Mouse (Mus musculus) lung, postnatal 14 days (tissue): ENCODE measurements at regions not wholly inside any gene's neighbourhood (a gene's known extent, or its start where the extent isn't known, plus 50 kb on each side); places are given as distances from the start of the nearest gene placed in this dataset.

Experiments
- DNase-seq: peaks from one replicate; pipeline ENCODE4 v3.0.0; 2021

- DNase-seq: no peak
Observed at GRCm38 (mm10) chr8:35877581-35877980, 112.0 kb downstream of the Gm19410 start.

- DNase-seq: no peak
Observed at GRCm38 (mm10) chr8:35881810-35882209, 116.2 kb downstream of the Gm19410 start.

DNA sequence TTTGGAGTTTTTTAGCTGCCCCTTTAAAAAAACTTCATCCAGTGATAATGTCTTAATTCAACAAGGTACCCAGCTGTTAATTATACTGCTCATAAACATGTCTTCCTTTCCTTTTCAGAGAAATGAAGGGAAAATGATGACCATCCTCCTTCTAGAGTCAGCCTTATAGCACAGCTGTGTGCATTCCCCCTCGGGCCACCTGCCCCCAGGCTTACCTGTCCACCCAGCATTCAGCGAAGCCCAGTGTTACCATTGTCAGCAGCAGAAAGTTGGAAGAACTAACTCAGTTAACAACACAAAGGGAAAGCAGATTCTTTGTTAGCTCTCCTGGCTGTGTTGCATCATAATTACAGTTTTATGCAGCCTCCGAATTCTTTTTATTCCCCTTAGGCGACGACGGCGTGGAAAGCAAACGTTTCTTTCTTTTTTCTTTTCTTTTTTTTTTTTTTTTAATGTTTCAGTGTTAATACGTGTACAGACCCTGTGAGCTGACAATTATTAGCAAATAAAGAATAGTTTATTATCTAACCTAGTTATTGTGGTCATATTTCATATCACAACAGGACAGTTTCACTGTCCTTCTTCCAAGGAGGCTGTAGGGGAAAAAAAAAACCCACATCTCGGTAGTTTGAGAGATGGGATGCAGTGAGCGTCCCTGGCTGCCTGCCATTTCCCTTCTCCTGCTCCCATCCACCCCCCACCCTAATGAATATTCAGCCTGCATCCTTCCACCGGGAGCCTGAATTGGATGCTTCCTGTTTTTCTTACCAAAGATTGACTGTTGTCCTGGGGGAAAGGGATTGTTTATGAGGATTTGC is 117.3 kb downstream of the Gm19410 start:
- peak; percentile 11 for DNase-seq

DNA sequence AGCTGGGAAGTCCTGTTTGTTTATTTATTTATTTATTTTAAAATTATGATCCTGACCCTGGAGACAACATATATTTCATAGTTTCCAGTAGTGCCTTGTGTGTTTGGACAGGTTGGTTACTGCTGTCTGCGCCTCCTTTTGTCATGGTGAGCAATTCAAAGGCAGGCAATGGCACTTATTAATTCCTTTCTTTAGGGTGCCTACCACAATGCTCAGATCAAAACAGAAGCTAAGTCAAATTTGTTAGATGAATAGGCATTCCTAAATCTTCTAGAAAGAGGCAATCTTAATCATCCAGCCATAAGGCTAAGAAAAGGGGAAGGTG is 117.8 kb downstream of the Gm19410 start:
- DNase-seq: no peak

DNA sequence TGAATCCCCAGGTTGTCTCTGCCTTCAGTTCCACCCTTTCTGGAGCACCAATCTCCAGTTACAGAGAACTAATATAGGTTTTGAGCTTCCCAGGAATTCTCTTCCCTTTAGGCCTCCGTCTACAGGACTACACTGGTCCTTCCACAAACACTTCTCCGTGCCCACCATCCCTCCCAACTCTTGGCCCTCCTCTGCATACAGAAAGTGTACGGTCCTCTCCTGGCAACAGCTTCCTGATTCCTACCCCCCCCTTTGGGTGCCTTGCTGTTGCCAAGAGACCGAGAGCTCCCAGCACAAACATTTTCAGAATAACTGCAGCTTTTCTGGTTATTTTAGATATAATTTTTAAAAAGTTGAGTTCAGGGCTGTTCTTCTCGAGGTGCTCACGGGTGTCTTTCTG is 119.0 kb downstream of the Gm19410 start:
- no peak for DNase-seq

GRCm38 (mm10) chr8:35890083-35890482 is 124.5 kb downstream of the Gm19410 start:
- DNase-seq: no peak

- peak; percentile 15 for DNase-seq
Observed at GRCm38 (mm10) chr8:35891769-35892168, 126.2 kb downstream of the Gm19410 start.

GRCm38 (mm10) chr8:35898493-35898892 is 132.9 kb downstream of the Gm19410 start:
- DNase-seq: peak; percentile 12

DNA sequence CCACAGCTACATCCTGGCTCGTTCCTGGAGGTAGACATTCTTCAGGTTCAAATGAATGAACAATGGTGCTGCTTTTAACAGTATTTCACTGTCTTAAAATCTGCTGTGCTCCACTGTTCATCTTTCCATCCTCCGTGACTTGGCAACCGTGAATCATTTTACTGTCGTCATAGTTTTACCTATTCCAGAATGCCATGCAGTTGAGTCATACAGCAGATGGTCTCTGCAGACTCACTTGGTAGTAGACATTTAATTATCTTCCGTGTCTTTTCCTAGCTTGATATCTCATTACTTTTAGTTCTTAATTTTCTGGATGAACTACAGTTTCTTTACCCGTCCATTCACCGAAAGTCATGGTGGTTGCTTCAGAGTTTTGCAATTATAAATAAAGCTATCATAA is 135.9 kb downstream of the Gm19410 start:
- DNase-seq: no peak

- peak; percentile 21 for DNase-seq
Observed at GRCm38 (mm10) chr8:35904711-35905450, 139.3 kb downstream of the Gm19410 start.

- no peak for DNase-seq
Observed at GRCm38 (mm10) chr8:35907998-35908397, 142.4 kb downstream of the Gm19410 start.

GRCm38 (mm10) chr8:35912264-35912663 is 146.7 kb downstream of the Gm19410 start:
- DNase-seq: no peak

GRCm38 (mm10) chr8:35915878-35916518 is 150.4 kb downstream of the Gm19410 start:
- DNase-seq: no peak

DNA sequence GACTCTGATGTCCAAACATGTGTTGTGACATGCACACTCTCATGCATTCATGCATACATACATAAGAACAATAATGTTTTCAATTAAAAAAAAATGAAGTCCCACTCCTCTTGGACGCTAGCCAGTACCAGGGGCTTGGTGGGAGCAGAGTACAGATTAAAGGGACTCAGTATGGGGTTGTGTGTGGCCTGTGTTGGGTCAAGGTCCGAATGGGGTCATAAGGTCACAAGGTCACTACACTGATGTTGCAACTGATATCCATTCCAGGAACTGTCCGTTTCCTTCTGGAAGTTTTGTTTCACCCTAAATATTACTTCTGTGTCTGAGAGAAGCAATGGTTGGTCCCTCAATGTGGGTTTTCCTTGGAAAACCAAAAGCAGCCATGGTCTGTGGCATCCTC is 152.0 kb downstream of the Gm19410 start:
- DNase-seq: no peak

- no peak for DNase-seq
Observed at GRCm38 (mm10) chr8:35919451-35919850, 153.9 kb downstream of the Gm19410 start.

- peak; percentile 11 for DNase-seq
Observed at GRCm38 (mm10) chr8:35919859-35920675, 154.5 kb downstream of the Gm19410 start.

DNA sequence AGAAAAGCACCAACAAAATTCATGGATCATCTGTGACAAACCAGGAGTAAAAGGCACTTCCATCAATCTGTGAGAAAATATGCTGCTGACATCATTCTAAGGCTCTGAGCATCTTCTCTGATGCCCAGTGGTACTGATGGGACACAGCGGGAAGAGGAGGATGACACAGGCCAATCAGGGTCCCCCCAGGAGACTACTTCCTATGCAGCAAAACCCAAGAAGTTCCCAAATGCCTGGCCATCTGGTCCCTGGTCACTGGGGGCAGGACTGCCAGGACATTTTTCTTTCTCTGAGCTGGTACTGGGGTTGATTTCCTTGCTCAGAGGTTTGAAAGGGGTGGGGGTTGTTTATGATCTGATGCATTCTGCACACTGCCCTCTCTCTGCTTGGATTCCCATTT is 158.4 kb downstream of the Gm19410 start:
- DNase-seq: no peak

DNA sequence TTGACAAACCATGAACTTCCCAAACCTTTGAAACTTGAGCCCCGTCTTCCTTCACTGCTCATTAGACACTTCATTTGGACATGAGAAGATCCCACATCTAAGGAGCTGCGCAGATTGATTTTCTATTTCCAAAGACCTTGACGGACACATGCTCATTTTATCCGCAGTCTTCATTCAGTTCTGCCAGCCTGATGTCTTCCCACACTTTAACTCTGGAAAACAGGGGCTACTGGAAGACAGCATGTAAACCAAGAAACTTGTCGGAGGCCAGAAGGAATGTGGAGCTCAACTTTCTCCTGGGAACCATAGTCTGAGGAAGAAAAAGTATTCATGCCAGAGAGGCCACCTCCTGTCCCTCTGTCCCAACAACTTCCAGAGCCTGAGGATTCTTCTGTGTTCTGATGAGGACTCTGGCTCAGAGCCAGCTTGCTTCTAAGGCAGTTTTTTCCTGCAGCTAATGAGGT is 161.8 kb downstream of the Gm19410 start:
- DNase-seq: peak; percentile 41

- no peak for DNase-seq
Observed at GRCm38 (mm10) chr8:35930291-35930690, 164.7 kb downstream of the Gm19410 start.

DNA sequence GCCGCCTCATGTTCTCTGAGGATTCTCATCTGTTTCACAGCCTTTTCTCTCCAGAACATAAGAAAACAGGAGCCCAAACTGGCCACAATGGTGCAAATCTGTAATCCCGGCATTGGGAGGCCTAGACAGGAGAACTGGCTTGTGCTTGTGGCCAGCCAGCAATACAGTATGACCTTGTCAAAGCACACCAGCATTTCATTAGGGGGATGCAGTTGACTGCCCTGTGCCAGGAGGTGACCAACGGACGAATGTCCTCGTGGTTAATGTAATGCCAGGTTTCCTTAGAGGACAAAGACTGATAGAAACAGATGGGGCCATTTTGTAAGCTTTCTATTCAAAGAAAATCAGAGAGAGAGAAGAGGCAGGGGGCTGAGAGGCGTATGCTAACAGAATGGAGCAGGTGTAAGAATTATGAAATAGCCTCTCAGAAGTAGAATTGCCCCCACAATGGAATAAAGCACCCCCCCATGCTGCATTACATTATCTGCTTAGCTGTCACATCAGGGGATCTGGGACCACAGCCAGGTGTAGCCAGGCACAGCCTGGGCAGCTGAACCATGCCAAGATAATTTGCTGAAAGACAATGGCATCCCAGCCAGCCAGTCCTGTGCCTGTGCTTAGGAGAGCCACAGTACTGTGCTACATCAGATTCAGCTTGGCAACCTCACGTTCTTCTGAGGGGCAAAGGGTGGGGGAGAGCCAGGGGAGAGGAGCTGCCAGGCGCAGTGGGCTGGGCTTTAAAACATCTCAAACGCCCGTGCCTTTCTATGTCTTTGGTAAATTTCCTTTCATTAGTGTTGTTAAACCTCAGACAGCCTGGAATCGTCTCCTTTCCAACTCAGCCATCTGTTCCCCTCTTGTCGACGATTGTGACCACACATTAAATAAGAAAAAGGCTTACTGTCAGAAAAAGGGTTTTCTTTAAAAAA is 167.9 kb downstream of the Gm19410 start:
- DNase-seq: no peak

- DNase-seq: no peak
Observed at GRCm38 (mm10) chr8:35934115-35934607, 168.6 kb downstream of the Gm19410 start.

DNA sequence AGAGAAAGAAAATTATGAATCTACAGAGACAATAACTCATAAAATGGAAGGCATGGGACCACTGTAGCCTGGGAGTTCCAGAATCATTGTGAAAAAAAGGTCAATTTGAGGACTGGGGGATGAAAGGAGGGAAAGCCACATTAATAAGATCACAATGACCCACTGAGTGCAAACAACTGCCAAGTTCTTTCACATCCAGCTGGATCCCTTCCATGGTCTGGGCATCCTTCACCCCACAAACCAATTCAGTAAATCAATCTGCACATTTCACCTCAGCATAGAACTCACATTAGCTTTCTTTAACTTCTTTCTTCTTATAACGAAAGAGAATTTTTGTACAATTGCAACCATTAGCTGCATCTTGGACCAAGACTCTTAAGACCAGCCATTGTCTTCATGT is 169.4 kb downstream of the Gm19410 start:
- DNase-seq: no peak
